Comparison of ENCODE assay signal across 8 mouse cellular contexts in genomic region chr19:59198161-59198560, GRCm38 (mm10). TPM values are rescaled to one million over a fixed set of nuclear protein-coding genes. Genes with fewer than 3 reads are reported as not detected.
DNase-seq lines count a peak whose midpoint lies in the region; ATAC-seq and TF ChIP-seq lines count a peak whose summit lies in the region.

No protein-coding gene starts in this region.

- no peak overlapping the region for H3K9ac ChIP-seq in hindbrain, embryonic 11.5 days (ENCODE audit: low read depth, low read length)
- H3K9ac ChIP-seq in hindbrain, embryonic 16.5 days (ENCODE audit: low read depth, low read length): no peak overlapping the region
- no peak overlapping the region for H3K9ac ChIP-seq in ES-E14 (ENCODE audit: insufficient read depth, low read depth, low read length, poor library complexity, severe bottlenecking)
- H3K9ac ChIP-seq in lung, embryonic 14.5 days: no peak overlapping the region

- no peak for ATAC-seq in hindbrain, embryonic 11.5 days (ENCODE audit: low FRiP score)
- no peak for ATAC-seq in hindbrain, embryonic 16.5 days
- no peak for ATAC-seq in lung, embryonic 14.5 days (ENCODE audit: insufficient read depth)

- peak; percentile 64 for DNase-seq in hindbrain, embryonic 11.5 days (ENCODE audit: low spot score)
- DNase-seq in ES-E14 (ENCODE audit: low read depth, low spot score): peak; percentile 59
- DNase-seq in brain, embryonic 14.5 days (ENCODE audit: low read depth): peak; percentile 47
- peak; percentile 63 to 73 for DNase-seq in heart, postnatal 14 days
- DNase-seq in lung, embryonic 14.5 days: peak; percentile 75
- DNase-seq in spleen, adult 18-20 months: peak; percentile 14 to 67
- no peak for DNase-seq in frontal cortex, postnatal 10 days (ENCODE audit: low spot score in 2 of 2)

- H3K27ac ChIP-seq in hindbrain, embryonic 11.5 days (ENCODE audit: low read depth, low read length): no peak overlapping the region
- H3K27ac ChIP-seq in hindbrain, embryonic 16.5 days (ENCODE audit: low read depth, low read length): no peak overlapping the region
- no peak overlapping the region for H3K27ac ChIP-seq in ES-E14 (ENCODE audit: insufficient read depth, low read depth, low read length, poor library complexity, severe bottlenecking)
- H3K27ac ChIP-seq in lung, embryonic 14.5 days (ENCODE audit: low read depth): no peak overlapping the region

- TF ChIP-seq CTCF in brain, embryonic 14.5 days (IDR thresholded peaks at IDR 0.05; ENCODE audit: borderline replicate concordance, extremely low read depth, insufficient read depth, insufficient read length): peak; percentile 76
- TF ChIP-seq CTCF in lung, embryonic 14.5 days (IDR thresholded peaks at IDR 0.05; ENCODE audit: low read depth): peak; percentile 82

- H3K4me1 ChIP-seq in hindbrain, embryonic 11.5 days (replicated peaks; ENCODE audit: control insufficient read depth, insufficient read depth, low read length): no peaks in the 10 kb centered on the region
- H3K4me1 ChIP-seq in hindbrain, embryonic 16.5 days (ENCODE audit: control insufficient read depth, insufficient read depth, low read depth, low read length): peaks cover 4% of the 10 kb centered on the region
- no peaks in the 10 kb centered on the region for H3K4me1 ChIP-seq in ES-E14 (ENCODE audit: control insufficient read depth in 2 of 2, insufficient read depth in 2 of 2, low read length in 2 of 2, poor library complexity in 1 of 2)
- H3K4me1 ChIP-seq in lung, embryonic 14.5 days (ENCODE audit: insufficient read depth): no peaks in the 10 kb centered on the region

- no peak overlapping the region for H3K4me3 ChIP-seq in hindbrain, embryonic 11.5 days (ENCODE audit: low read depth, low read length)
- H3K4me3 ChIP-seq in hindbrain, embryonic 16.5 days (ENCODE audit: low read length): no peak overlapping the region
- no peak overlapping the region for H3K4me3 ChIP-seq in ES-E14 (ENCODE audit: insufficient read depth in 1 of 2, low read depth in 1 of 2, low read length in 2 of 2, poor library complexity in 1 of 2, severe bottlenecking in 1 of 2)
- no peak overlapping the region for H3K4me3 ChIP-seq in lung, embryonic 14.5 days (ENCODE audit: low read depth, low read length)

- H3K36me3 ChIP-seq in hindbrain, embryonic 11.5 days (ENCODE audit: control insufficient read depth, insufficient read depth, low read length): no peaks in the 10 kb centered on the region
- H3K36me3 ChIP-seq in hindbrain, embryonic 16.5 days (ENCODE audit: control insufficient read depth, insufficient read depth, low read length): no peaks in the 10 kb centered on the region
- H3K36me3 ChIP-seq in ES-E14 (ENCODE audit: control insufficient read depth, insufficient read depth, low read length, poor library complexity, severe bottlenecking): no peaks in the 10 kb centered on the region
- H3K36me3 ChIP-seq in lung, embryonic 14.5 days (ENCODE audit: insufficient read depth): no peaks in the 10 kb centered on the region

- H3K9me3 ChIP-seq in hindbrain, embryonic 11.5 days (ENCODE audit: control insufficient read depth, low read length): no peaks in the 10 kb centered on the region
- H3K9me3 ChIP-seq in hindbrain, embryonic 16.5 days (ENCODE audit: control insufficient read depth, low read length): no peaks in the 10 kb centered on the region
- no peaks in the 10 kb centered on the region for H3K9me3 ChIP-seq in ES-E14 (ENCODE audit: control insufficient read depth, insufficient read depth, low read depth, low read length)
- H3K9me3 ChIP-seq in lung, embryonic 14.5 days (ENCODE audit: low read depth, low read length): no peaks in the 10 kb centered on the region

- no peak overlapping the region for H3K4me2 ChIP-seq in hindbrain, embryonic 11.5 days (replicated peaks; ENCODE audit: low read depth, low read length)
- no peak overlapping the region for H3K4me2 ChIP-seq in hindbrain, embryonic 16.5 days (ENCODE audit: low read length)
- no peak overlapping the region for H3K4me2 ChIP-seq in lung, embryonic 14.5 days

- H3K27me3 ChIP-seq in hindbrain, embryonic 11.5 days (ENCODE audit: control insufficient read depth, insufficient read depth, low read length): peaks cover 49% of the 10 kb centered on the region
- H3K27me3 ChIP-seq in hindbrain, embryonic 16.5 days (replicated peaks; ENCODE audit: control insufficient read depth, insufficient read depth, low read length): peaks cover 39% of the 10 kb centered on the region
- H3K27me3 ChIP-seq in lung, embryonic 14.5 days (ENCODE audit: insufficient read depth, low read length): peaks cover 46% of the 10 kb centered on the region

- 41% methylated on average over 7 of the region's 7 CpGs for WGBS in hindbrain, embryonic 11.5 days
- 45% methylated on average over 7 of the region's 7 CpGs for WGBS in hindbrain, embryonic 16.5 days
- 39% methylated on average over 7 of the region's 7 CpGs for WGBS in lung, embryonic 14.5 days

- intact Hi-C loops in heart, postnatal 14 days (cut with DNase I): loop anchor here (1.0 to 5.0 kb wide), 3 partner anchors 287 to 436 kb away; no protein-coding TSS in a partner anchor

- in situ Hi-C loops in ES-E14 (cut with MboI; ENCODE audit: low sequenced_read_pairs in 2 of 2, unreplicated experiment in 2 of 2): no loop called here

- no peak for TF ChIP-seq POLR2A in brain, embryonic 14.5 days (IDR thresholded peaks at IDR 0.05; ENCODE audit: borderline replicate concordance, extremely low read depth, insufficient read depth, insufficient read length, poor library complexity, severe bottlenecking)

TF ChIP-seq in ES-E14, 5 proteins besides CTCF, POLR2A, EP300 and RAD21:
- TF ChIP-seq ZNF384 (IDR thresholded peaks at IDR 0.05; ENCODE audit: low read depth, low read length) (no peak), ZC3H11A (IDR thresholded peaks at IDR 0.05; ENCODE audit: borderline replicate concordance, low read depth, low read length) (peak; percentile 44; the same call in 1 of the 2 replicates)
TF ChIP-seq in ES-E14: peak in this region for 1.

RNA-seq across cellular contexts. Expression of gene Kcnk18, which starts 20.9 kb away (rescaled TPM):
- polyA plus RNA-seq in hindbrain, embryonic 11.5 days (2014; fragmentation: Nextera tagmentation; extraction: Ambion mirVana): not detected in 2 replicates
- 0.05 and 0.11 TPM in 2 replicates for polyA plus RNA-seq in hindbrain, embryonic 16.5 days (2015; fragmentation: Nextera tagmentation; extraction: Ambion mirVana)
- 0.11 and 0.18 TPM in 2 replicates for total RNA-seq in ES-E14 (2012; rRNA removed)
- not detected in 2 replicates for polyA plus RNA-seq in brain, embryonic 14.5 days (2012; rRNA removed)
- total RNA-seq in heart, postnatal 14 days (2021): not detected
- polyA plus RNA-seq in lung, embryonic 14.5 days (2014; fragmentation: Nextera tagmentation; extraction: Ambion mirVana): not detected in 2 replicates

RNA-seq across cellular contexts. Expression of gene Vax1, which starts 28.3 kb away (rescaled TPM):
- 0.14 TPM in 1 of 2 replicates, not detected in the other for polyA plus RNA-seq in hindbrain, embryonic 11.5 days (2014; fragmentation: Nextera tagmentation; extraction: Ambion mirVana)
- polyA plus RNA-seq in hindbrain, embryonic 16.5 days (2015; fragmentation: Nextera tagmentation; extraction: Ambion mirVana): 0.31 TPM in 1 of 2 replicates, not detected in the other
- not detected in 2 replicates for total RNA-seq in ES-E14 (2012; rRNA removed)
- 10.5 and 22.5 TPM in 2 replicates for polyA plus RNA-seq in brain, embryonic 14.5 days (2012; rRNA removed)
- total RNA-seq in heart, postnatal 14 days (2021): not detected
- polyA plus RNA-seq in lung, embryonic 14.5 days (2014; fragmentation: Nextera tagmentation; extraction: Ambion mirVana): not detected in 2 replicates

Comparison
In these comparisons a context has a peak if more than half of its experiments do, and no peak if none do; other contexts are left out.
1. DNase-seq: peak in hindbrain, embryonic 11.5 days (single experiment), ES-E14 (single experiment), brain, embryonic 14.5 days (single experiment), heart, postnatal 14 days (2 of 2), lung, embryonic 14.5 days (single experiment) and spleen, adult 18-20 months (2 of 2); none in frontal cortex, postnatal 10 days (0 of 2).